Mouse (Mus musculus): ENCODE measurements around the gene Rsph6a. TPM values are rescaled to one million over a fixed set of nuclear protein-coding genes. Genes with fewer than 3 reads are reported as not detected.

Rsph6a gene
- polyA plus RNA-seq, 1 experiment from 2014 or later, result 0.16 TPM

DNA sequence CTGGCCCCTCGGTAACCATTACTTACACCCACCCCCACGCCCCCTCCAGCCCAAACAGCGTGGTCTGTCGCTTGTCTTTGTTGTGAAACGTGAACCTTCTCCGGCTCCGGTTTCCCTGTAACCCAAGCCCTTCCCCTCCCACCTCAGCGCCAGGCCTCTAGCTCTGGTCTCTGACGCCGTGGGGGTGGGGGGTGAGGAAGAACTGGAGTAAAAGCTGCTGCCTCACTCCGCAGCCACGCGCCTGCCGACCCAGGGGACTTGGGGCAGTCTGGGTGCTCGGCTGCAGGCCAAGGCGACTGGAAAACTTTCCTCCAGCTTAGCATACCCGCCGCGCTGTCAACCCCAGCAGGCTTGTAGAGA lies 41.2 kb downstream of the Rsph6a start:
- peak overlapping the region; percentile 99 for H3K4me2 ChIP-seq
- no peak for ATAC-seq (ENCODE audit: low FRiP score, low read depth)
- H3K9ac ChIP-seq, result peak overlapping the region; percentile 54
- no peaks in the 10 kb centered on the region for H3K9me3 ChIP-seq
- peaks cover 39% of the 10 kb centered on the region for H3K27me3 ChIP-seq
- H3K4me3 ChIP-seq, result peak overlapping the region; percentile 47
- peaks cover 3% of the 10 kb centered on the region; the same call in 1 of the 2 replicates for H3K36me3 ChIP-seq
- under 1% methylated on average over 19 of the region's 19 CpGs for WGBS
- 0 out of 2 replicates have a peak overlapping the region, but pooled peaks have one; percentile 82 for H3K27ac ChIP-seq (replicated peaks)
- H3K4me1 ChIP-seq (replicated peaks), result peaks cover 52% of the 10 kb centered on the region

DNA sequence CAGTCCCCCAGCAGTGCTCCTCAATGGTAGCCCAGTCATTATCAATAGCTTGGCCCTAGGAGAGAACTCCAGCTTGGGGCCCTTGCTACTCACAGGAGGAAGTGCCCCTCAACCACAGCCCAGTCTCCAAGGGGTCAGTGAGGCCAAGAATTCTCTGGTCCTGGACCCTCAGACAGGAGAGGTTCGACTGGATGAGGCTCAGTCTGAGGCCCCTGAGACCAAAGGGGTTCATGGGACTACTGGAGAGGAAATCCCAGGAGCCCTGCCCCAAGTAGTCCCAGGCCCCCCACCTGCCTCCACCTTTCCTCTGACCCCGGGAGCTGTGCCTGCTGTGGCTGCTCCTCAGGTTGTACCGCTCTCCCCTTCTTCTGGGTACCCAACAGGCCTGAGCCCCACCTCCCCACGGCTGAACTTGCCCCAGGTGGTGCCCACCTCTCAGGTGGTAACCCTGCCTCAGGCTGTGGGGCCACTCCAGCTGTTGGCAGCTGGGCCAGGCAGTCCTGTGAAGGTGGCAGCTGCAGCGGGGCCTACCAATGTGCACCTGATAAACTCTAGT lies 42.0 kb downstream of the Rsph6a start:
- Histone ChIP-seq H3K36me3 (0 out of 2 replicates have a peak, but pooled peaks cover 3% of the 10 kb centered on the region), H3K9ac (no peak overlapping the region), H3K4me2 (peak overlapping the region; percentile 99), H3K27ac (replicated peaks) (no peak overlapping the region), H3K9me3 (no peaks in the 10 kb centered on the region), H3K4me3 (peak overlapping the region; percentile 47; the same call in 1 of the 2 replicates), H3K4me1 (replicated peaks) (peaks cover 52% of the 10 kb centered on the region), H3K27me3 (peaks cover 32% of the 10 kb centered on the region)
- ATAC-seq (ENCODE audit: low FRiP score, low read depth), result no peak
- WGBS, result 59% methylated on average over 5 of the region's 5 CpGs

DNA sequence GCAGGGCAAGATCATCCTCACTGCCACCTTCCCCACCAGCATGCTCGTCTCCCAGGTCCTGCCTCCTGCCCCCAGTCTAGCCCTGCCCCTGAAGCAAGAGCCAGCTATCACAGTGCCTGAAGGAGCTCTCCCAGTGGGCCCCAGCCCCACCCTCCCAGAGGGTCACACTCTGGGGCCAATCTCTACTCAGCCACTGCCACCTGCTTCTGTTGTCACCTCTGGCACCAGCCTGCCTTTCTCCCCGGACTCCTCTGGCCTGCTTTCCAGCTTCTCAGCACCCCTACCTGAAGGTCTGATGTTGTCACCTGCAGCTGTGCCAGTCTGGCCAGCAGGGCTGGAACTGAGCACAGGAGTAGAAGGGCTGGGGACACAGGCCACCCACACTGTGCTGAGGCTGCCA lies 42.7 kb downstream of the Rsph6a start:
- ATAC-seq (ENCODE audit: low FRiP score, low read depth), result no peak
- no peak overlapping the region for H3K27ac ChIP-seq (replicated peaks)
- no peaks in the 10 kb centered on the region for H3K9me3 ChIP-seq
- H3K4me3 ChIP-seq, result no peak overlapping the region
- WGBS, result 70% methylated on average over 2 of the region's 2 CpGs
- H3K36me3 ChIP-seq, result no peaks in the 10 kb centered on the region
- peaks cover 47% of the 10 kb centered on the region for H3K4me1 ChIP-seq (replicated peaks)
- no peak overlapping the region for H3K4me2 ChIP-seq
- H3K9ac ChIP-seq, result no peak overlapping the region
- peaks cover 25% of the 10 kb centered on the region for H3K27me3 ChIP-seq

DNA sequence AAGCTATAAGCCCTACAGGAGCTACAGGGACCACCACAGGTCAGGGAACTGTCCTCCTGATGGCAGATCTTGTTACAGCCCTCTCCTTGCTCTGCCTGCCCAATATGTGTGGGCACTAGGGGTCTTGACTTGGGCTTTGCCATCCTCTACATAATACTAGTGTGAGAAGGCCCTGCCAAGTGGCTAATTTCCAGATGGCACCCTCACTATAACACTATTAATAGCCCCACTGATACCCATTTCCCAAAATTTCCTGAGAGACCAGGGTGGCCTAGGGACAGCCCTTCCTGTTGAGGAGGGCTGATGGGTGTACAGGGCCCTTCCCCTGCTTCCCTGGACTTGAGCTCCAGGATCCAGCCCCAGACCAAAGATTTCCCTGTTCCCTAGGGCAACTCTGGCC lies 43.4 kb downstream of the Rsph6a start:
- no peak for ATAC-seq (ENCODE audit: low FRiP score, low read depth)
- Histone ChIP-seq H3K4me3 (no peak overlapping the region), H3K27me3 (peaks cover 21% of the 10 kb centered on the region), H3K4me1 (replicated peaks) (peaks cover 40% of the 10 kb centered on the region), H3K9me3 (0 out of 2 replicates have a peak, but pooled peaks cover 3% of the 10 kb centered on the region), H3K4me2 (no peak overlapping the region), H3K36me3 (peaks cover 5% of the 10 kb centered on the region; the same call in 1 of the 2 replicates), H3K27ac (replicated peaks) (no peak overlapping the region), H3K9ac (no peak overlapping the region)

DNA sequence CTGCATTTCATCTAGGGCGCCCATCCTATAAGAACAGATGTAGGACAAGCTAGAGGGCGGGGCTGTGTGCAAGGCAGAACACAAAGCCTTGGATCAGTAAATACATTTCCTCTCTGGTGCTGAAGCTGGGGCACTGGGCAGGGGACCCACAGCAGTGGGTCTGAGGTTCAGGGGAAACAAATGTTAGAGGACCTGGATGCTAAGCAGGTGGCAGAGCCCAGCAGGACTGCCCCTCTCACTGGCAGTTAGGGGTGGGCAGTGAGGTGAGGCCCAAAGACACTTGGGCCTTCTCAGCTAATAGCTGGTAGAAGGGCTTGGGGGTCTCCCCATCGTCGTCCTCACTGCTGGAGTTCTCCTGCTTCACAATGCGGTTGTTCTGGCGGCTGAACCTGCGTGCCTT lies 44.3 kb downstream of the Rsph6a start:
- ATAC-seq (ENCODE audit: low FRiP score, low read depth), result no peak
- Histone ChIP-seq H3K27ac (replicated peaks) (no peak overlapping the region), H3K9ac (no peak overlapping the region), H3K9me3 (0 out of 2 replicates have a peak, but pooled peaks cover 3% of the 10 kb centered on the region), H3K4me3 (no peak overlapping the region), H3K4me1 (replicated peaks) (peaks cover 31% of the 10 kb centered on the region), H3K27me3 (peaks cover 18% of the 10 kb centered on the region), H3K4me2 (no peak overlapping the region), H3K36me3 (peaks cover 13% of the 10 kb centered on the region; the same call in 1 of the 2 replicates)
- WGBS, result 60% methylated on average over 7 of the region's 7 CpGs

DNA sequence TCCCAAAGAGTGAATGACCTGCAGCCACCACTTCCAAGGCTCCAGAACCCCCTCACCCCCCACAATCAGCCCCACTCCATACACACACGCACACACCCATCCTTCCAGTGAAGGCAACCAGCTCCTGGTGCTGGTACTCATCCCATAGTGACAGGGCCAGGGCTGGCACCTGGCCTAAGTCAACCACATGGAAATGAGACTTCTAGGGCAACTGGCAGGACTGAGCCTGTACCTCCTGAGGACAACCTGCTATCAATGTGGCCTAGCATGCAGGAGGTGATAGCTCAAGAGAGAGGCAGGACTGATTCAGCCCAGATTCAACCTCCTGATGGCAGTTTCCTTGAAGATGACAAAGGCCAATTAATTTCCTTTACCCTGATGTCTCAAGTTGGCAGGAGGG lies 45.8 kb downstream of the Rsph6a start:
- ATAC-seq (ENCODE audit: low FRiP score, low read depth), result no peak
- Histone ChIP-seq H3K4me2 (no peak overlapping the region), H3K4me1 (replicated peaks) (peaks cover 16% of the 10 kb centered on the region), H3K4me3 (no peak overlapping the region), H3K27me3 (0 out of 2 replicates have a peak, but pooled peaks cover 9% of the 10 kb centered on the region), H3K9me3 (0 out of 2 replicates have a peak, but pooled peaks cover 3% of the 10 kb centered on the region), H3K27ac (replicated peaks) (no peak overlapping the region), H3K9ac (no peak overlapping the region), H3K36me3 (peaks cover 18% of the 10 kb centered on the region; the same call in 1 of the 2 replicates)
- WGBS, result 95% methylated on average over 1 of the region's 1 CpGs

DNA sequence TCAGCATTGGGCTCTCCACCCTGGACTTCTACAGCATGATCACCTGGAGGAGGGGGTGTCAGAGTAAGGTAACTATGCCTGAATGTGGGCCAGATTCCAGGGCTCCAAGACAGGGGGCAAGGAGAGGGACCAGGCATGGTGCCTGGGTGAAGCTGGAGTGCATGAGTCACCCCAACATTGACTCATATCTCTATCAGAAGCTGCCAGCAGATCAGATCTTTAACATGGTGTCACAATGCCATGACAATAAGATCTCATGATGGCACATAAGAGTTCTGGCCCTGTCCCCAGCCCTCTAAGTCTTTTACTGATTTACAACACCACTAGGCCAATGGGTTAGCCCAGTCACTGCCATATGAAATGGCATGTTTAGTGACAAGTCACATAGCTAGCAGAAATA lies 49.3 kb downstream of the Rsph6a start:
- no peak for ATAC-seq (ENCODE audit: low FRiP score, low read depth)
- H3K4me2 ChIP-seq, result no peak overlapping the region
- H3K27ac ChIP-seq (replicated peaks), result no peak overlapping the region
- peaks cover 18% of the 10 kb centered on the region; the same call in 1 of the 2 replicates for H3K36me3 ChIP-seq
- H3K9me3 ChIP-seq, result 0 out of 2 replicates have a peak, but pooled peaks cover 3% of the 10 kb centered on the region
- no peak overlapping the region for H3K9ac ChIP-seq
- no peaks in the 10 kb centered on the region for H3K4me1 ChIP-seq (replicated peaks)
- no peaks in the 10 kb centered on the region for H3K27me3 ChIP-seq
- H3K4me3 ChIP-seq, result no peak overlapping the region

DNA sequence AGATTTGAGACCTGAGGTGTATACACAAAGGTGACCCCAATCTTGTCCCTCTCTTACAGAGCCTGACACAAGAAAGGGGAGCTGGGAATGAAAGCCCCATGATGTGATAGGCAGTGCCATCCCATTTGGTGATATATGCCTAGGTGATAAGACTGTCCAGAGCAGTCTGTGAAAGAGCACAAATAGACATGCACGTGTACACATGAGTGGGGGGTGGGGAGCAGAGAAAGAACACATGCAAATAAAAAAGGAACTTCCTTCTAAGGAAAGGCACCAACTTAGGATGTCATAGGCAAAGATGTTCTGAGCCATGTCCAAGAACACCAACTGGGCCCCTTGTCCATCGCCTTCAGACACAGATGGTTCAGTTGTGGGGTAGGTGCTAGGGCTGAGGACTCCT lies 50.0 kb downstream of the Rsph6a start:
- no peaks in the 10 kb centered on the region for H3K27me3 ChIP-seq
- H3K4me1 ChIP-seq (replicated peaks), result no peaks in the 10 kb centered on the region
- H3K4me3 ChIP-seq, result no peak overlapping the region
- no peak overlapping the region for H3K9ac ChIP-seq
- no peak overlapping the region for H3K27ac ChIP-seq (replicated peaks)
- no peak overlapping the region for H3K4me2 ChIP-seq
- WGBS, result 82% methylated on average over 2 of the region's 2 CpGs
- ATAC-seq (ENCODE audit: low FRiP score, low read depth), result no peak
- H3K36me3 ChIP-seq, result peaks cover 18% of the 10 kb centered on the region; the same call in 1 of the 2 replicates
- 0 out of 2 replicates have a peak, but pooled peaks cover 3% of the 10 kb centered on the region for H3K9me3 ChIP-seq

DNA sequence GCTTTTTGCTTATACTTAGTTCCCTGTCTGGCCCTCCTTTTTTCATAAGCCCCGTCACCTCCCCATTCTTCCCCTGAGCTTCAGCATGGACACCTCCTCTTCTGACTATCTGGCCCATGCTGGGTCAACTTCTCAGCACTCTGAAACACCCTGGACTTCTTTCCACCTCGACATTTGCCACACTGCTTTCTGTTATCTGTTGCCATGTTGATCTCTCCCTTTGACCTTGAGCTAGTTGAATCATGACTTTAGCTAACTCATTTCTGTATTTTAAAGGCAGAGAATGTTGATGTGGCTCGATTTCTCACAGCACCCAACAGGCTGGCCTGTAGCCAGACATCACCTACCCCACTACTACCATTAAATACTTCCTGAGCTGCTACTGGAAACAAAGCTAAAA lies 52.9 kb downstream of the Rsph6a start:
- Histone ChIP-seq H3K4me2 (no peak overlapping the region), H3K36me3 (peaks cover 18% of the 10 kb centered on the region; the same call in 1 of the 2 replicates), H3K27ac (replicated peaks) (no peak overlapping the region), H3K4me1 (replicated peaks) (no peaks in the 10 kb centered on the region), H3K27me3 (no peaks in the 10 kb centered on the region), H3K9me3 (0 out of 2 replicates have a peak, but pooled peaks cover 3% of the 10 kb centered on the region), H3K9ac (no peak overlapping the region), H3K4me3 (no peak overlapping the region)
- WGBS, result 64% methylated on average over 3 of the region's 3 CpGs
- ATAC-seq (ENCODE audit: low FRiP score, low read depth), result no peak

DNA sequence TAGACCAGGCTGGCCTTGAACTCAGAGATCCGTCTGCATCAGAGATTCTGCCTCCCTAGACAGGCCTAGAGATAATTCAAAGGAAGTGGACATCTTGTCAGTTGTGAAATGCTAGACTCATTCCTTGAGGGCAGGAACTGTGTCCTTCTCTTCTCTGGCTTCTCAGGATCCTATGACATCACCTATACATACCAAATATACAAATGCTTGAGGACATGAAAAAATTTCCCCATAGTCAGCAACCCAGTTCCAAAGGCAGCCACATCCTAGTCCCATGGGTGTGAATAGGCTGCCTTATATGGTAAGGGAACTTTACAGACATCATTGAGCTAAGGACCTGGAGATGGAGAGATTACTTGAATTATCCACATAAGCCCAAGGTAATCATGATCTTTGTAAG lies 55.1 kb downstream of the Rsph6a start:
- Histone ChIP-seq H3K4me1 (replicated peaks) (no peaks in the 10 kb centered on the region), H3K36me3 (no peaks in the 10 kb centered on the region), H3K27ac (replicated peaks) (no peak overlapping the region), H3K4me2 (no peak overlapping the region), H3K9ac (no peak overlapping the region), H3K27me3 (0 out of 2 replicates have a peak, but pooled peaks cover 3% of the 10 kb centered on the region), H3K9me3 (no peaks in the 10 kb centered on the region), H3K4me3 (no peak overlapping the region)
- 94% methylated on average over 1 of the region's 1 CpGs for WGBS
- no peak for ATAC-seq (ENCODE audit: low FRiP score, low read depth)

DNA sequence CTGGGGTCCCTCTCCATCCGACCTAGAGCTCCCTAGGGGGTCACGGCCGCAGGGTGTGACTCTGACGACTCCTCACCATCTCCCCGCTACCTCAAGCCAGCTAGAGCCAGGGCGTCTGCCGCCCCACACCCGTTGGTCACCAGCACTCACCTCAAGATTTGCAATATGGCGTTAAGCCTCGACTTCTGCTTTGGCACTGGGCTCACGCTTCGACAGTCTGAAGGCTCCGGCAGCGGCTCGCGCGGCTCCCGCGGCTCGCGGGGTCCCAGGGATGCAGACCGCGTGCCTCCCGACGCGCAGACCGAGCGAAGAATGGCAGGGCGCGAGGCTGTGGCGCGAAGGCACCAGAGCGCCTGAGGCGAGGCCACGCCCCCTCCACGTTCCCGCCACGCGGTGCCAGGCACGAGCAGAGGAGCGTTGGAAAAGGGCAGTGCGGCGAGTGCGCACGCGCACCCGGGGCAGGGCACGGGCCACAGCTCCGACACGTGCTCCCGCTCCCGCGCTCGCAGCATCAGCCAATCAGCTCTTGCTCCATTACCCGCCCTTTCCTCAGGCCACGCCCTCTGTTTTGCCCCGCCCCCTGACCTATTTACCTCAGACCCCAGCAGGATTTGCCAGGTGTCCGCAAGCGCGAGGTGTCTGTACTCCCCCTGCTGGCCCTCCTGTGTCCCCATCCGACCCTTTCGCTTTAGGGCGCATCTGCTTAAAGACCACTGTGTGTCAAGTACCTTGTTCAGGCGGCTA lies 63.7 kb downstream of the Rsph6a start, which contains the start of gene Gm4969:
Gene Gm4969 (minus strand): TSS at position 341 of the 744 bp plus-strand sequence.
- Histone ChIP-seq H3K9ac (peak within 1 kb of the TSS; percentile 7; the same call in 1 of the 2 replicates), H3K36me3 (no peaks in the 10 kb centered on the region), H3K4me1 (replicated peaks) (peaks cover 28% of the 10 kb centered on the region), H3K4me3 (peak within 1 kb of the TSS; percentile 38), H3K27ac (replicated peaks) (peak within 1 kb of the TSS; percentile 33; the same call in 1 of the 2 replicates), H3K9me3 (no peaks in the 10 kb centered on the region), H3K4me2 (peak within 1 kb of the TSS; percentile 69), H3K27me3 (0 out of 2 replicates have a peak, but pooled peaks cover 2% of the 10 kb centered on the region)
- peak; percentile 75 for ATAC-seq (ENCODE audit: low FRiP score, low read depth)
- 15% methylated on average over 64 of the region's 64 CpGs for WGBS

DNA sequence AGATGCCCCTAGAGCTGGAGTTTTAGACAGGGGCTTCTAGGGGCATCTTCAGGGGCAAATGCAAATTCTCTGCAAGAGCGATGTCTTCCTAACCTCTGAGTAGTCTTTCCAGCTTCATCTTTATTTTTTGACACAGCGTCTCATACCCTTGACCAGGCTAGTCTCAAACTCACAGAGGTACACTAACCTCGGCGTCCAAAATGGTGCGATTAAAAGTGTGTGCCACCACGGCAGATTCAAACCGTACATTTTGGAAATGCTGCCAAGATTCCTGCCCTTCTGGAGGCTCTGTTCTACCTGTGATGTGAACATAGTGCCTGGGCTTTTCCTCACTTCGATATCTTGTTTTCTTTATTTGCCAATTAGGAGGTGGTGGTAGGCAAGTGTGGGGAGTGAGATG lies 64.6 kb downstream of the Rsph6a start:
- H3K27me3 ChIP-seq, result no peaks in the 10 kb centered on the region
- H3K4me1 ChIP-seq (replicated peaks), result peaks cover 28% of the 10 kb centered on the region
- ATAC-seq (ENCODE audit: low FRiP score, low read depth), result peak; percentile 10; the same call in 1 of the 2 replicates
- peak overlapping the region; percentile 33; the same call in 1 of the 2 replicates for H3K27ac ChIP-seq (replicated peaks)
- H3K36me3 ChIP-seq, result no peaks in the 10 kb centered on the region
- H3K4me3 ChIP-seq, result no peak overlapping the region
- H3K9ac ChIP-seq, result no peak overlapping the region
- peak overlapping the region; percentile 69 for H3K4me2 ChIP-seq
- no peaks in the 10 kb centered on the region for H3K9me3 ChIP-seq
- WGBS, result 92% methylated on average over 8 of the region's 8 CpGs

Data from hindbrain, embryonic 15.5 days (tissue).